Mouse (Mus musculus) heart, postnatal 0 days (tissue): ENCODE measurements around the gene Lrrc20.

ENCODE experiments used
- CTCF ChIP-seq: IDR thresholded peaks from 2 replicates; pipeline ENCODE4 v1.5.1; 2016; ENCODE audit warnings: antibody characterized with exemption, control low read depth, low read depth
- EP300 ChIP-seq: IDR thresholded peaks from 2 replicates; pipeline ENCODE4 v1.6.1; 2016; ENCODE audit warnings: antibody characterized with exemption, low read depth

DNA sequence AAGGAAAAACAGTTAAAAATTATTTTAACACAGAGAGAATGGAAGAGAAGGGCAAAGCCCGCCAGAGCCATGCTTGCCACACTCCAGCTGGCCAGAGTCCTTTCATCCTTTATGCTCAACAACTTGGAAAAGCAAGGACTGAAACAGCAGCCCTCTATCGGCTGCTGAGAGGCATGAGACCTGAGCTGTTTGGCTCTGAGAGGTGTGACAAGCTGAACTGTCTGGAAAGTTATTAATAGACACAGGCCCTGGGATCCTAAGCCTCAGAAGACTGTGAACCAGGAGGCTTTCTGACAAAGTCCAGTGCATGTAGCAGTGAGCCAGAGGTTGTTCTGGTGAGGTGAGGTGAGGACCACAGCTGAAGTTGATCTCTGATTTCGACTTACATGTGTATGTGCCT, 2.0 kb upstream of the Lrrc20 start:
- TF ChIP-seq CTCF (peak; percentile 50), EP300 (no peak)
